ENCODE assay signal across 8 mouse cellular contexts in genomic region chr11:94936851-94937295, GRCm38 (mm10). TPM values are rescaled to one million over a fixed set of nuclear protein-coding genes. Genes with fewer than 3 reads are reported as not detected.
A peak's percentile ranks its signal among the peaks of the same experiment; 100 is the strongest.
DNase-seq lines count a peak whose midpoint lies in the region; ATAC-seq and TF ChIP-seq lines count a peak whose summit lies in the region.

No protein-coding gene starts in this region.

- no peaks in the 10 kb centered on the region for H3K4me1 ChIP-seq in cerebellum, adult 2 months (ENCODE audit: control insufficient read depth, insufficient read depth, low read length)
- H3K4me1 ChIP-seq in lung, embryonic 14.5 days (ENCODE audit: insufficient read depth) = peaks cover 21% of the 10 kb centered on the region; the same call in 1 of the 2 replicates
- peaks cover 38% of the 10 kb centered on the region for H3K4me1 ChIP-seq in olfactory bulb, adult 2 months (ENCODE audit: control insufficient read depth, insufficient read depth, low read length)

- WGBS in cerebellum, adult 2 months = 1% methylated on average over 17 of the region's 17 CpGs
- under 1% methylated on average over 17 of the region's 17 CpGs for WGBS in lung, embryonic 14.5 days
- under 1% methylated on average over 17 of the region's 17 CpGs for WGBS in olfactory bulb, adult 2 months

- peak overlapping the region; percentile 86 for H3K9ac ChIP-seq in lung, embryonic 14.5 days

- H3K27me3 ChIP-seq in cerebellum, adult 2 months (ENCODE audit: control insufficient read depth, insufficient read depth, low read length) = no peaks in the 10 kb centered on the region
- no peaks in the 10 kb centered on the region; the same call in 1 of the 2 replicates for H3K27me3 ChIP-seq in lung, embryonic 14.5 days (ENCODE audit: insufficient read depth, low read length)

- no peak for TF ChIP-seq POLR2A in cerebellum, adult 2 months (IDR thresholded peaks at IDR 0.05; ENCODE audit: borderline replicate concordance, insufficient read depth, low read length)
- no peak for TF ChIP-seq POLR2A in olfactory bulb, adult 2 months (IDR thresholded peaks at IDR 0.05; ENCODE audit: insufficient read depth, low read depth, low read length)

- H3K9me3 ChIP-seq in lung, embryonic 14.5 days (ENCODE audit: low read depth, low read length) = no peaks in the 10 kb centered on the region

- H3K4me3 ChIP-seq in cerebellum, adult 2 months (replicated peaks; ENCODE audit: insufficient read depth, low read depth, low read length) = peak overlapping the region; percentile 24
- peak overlapping the region; percentile 55 for H3K4me3 ChIP-seq in lung, embryonic 14.5 days (ENCODE audit: low read depth, low read length)
- no peak overlapping the region; the same call in 1 of the 2 replicates for H3K4me3 ChIP-seq in olfactory bulb, adult 2 months (ENCODE audit: insufficient read depth, low read depth, low read length)

- peak overlapping the region; percentile 70 for H3K4me2 ChIP-seq in lung, embryonic 14.5 days

- TF ChIP-seq CTCF in cerebellum, adult 2 months (IDR thresholded peaks at IDR 0.05; ENCODE audit: borderline replicate concordance, insufficient read depth, low read depth, low read length) = peak; percentile 95
- TF ChIP-seq CTCF in lung, embryonic 14.5 days (IDR thresholded peaks at IDR 0.05; ENCODE audit: low read depth) = peak; percentile 97
- TF ChIP-seq CTCF in olfactory bulb, adult 2 months (IDR thresholded peaks at IDR 0.05; ENCODE audit: insufficient read depth, low read depth, low read length) = peak; percentile 100

- H3K36me3 ChIP-seq in lung, embryonic 14.5 days (ENCODE audit: insufficient read depth) = peaks cover 41% of the 10 kb centered on the region

- DNase-seq in MN1 (ENCODE audit: low spot score) = peak; percentile 90
- DNase-seq in cerebellum, adult 2 months = peak; percentile 80 to 89
- DNase-seq in forelimb bud, embryonic 11.5 days (ENCODE audit: low read depth, low spot score) = peak; percentile 95
- DNase-seq in layer of hippocampus, adult 8-10 months (ENCODE audit: low spot score in 2 of 2) = peak; percentile 80 to 87
- peak; percentile 99 for DNase-seq in lung, embryonic 14.5 days
- DNase-seq in thymus, adult 18-20 months = peak; percentile 47 to 66

- peak; percentile 82 to 88 for ATAC-seq in hematopoietic stem cell, adult 5-6 weeks (replicated peaks in 1 of 2; ENCODE audit: insufficient read depth in 1 of 2, low FRiP score in 2 of 2, low TSS enrichment in 1 of 2, low read depth in 1 of 2, poor library complexity in 2 of 2, severe bottlenecking in 2 of 2)
- peak; percentile 85 for ATAC-seq in lung, embryonic 14.5 days (ENCODE audit: insufficient read depth)

- H3K27ac ChIP-seq in cerebellum, adult 2 months (ENCODE audit: insufficient read depth, low read length) = no peak overlapping the region
- peak overlapping the region; percentile 96 for H3K27ac ChIP-seq in lung, embryonic 14.5 days (ENCODE audit: low read depth)
- no peak overlapping the region for H3K27ac ChIP-seq in olfactory bulb, adult 2 months (ENCODE audit: insufficient read depth, low read depth, low read length)

RNA-seq across cellular contexts. Expression of gene Col1a1, which starts 0.8 kb away (rescaled TPM):
- 4.5 and 5.5 TPM in 2 replicates for polyA plus RNA-seq in cerebellum, adult 2 months (2012; rRNA removed)
- not detected in 2 replicates for total RNA-seq in hematopoietic stem cell, adult 5-6 weeks (2017)
- 1 to 10 TPM; 6.6 to 7.8 (median 7.3) TPM for total RNA-seq in layer of hippocampus, adult 8-10 months (2022)
- polyA plus RNA-seq in lung, embryonic 14.5 days (2014; fragmentation: Nextera tagmentation; extraction: Ambion mirVana) = 1,035 and 1,062 TPM in 2 replicates
- polyA plus RNA-seq in olfactory bulb, adult 2 months (2012; ENCODE audit: insufficient read depth, insufficient read length, low replicate concordance, missing spikeins) = not detected in 2 replicates

RNA-seq across cellular contexts. Expression of gene Hils1, which starts 30.5 kb away (rescaled TPM):
- not detected in 2 replicates for polyA plus RNA-seq in cerebellum, adult 2 months (2012; rRNA removed)
- total RNA-seq in hematopoietic stem cell, adult 5-6 weeks (2017) = not detected in 2 replicates
- total RNA-seq in layer of hippocampus, adult 8-10 months (2022) = not detected
- polyA plus RNA-seq in lung, embryonic 14.5 days (2014; fragmentation: Nextera tagmentation; extraction: Ambion mirVana) = not detected in 2 replicates
- polyA plus RNA-seq in olfactory bulb, adult 2 months (2012; ENCODE audit: insufficient read depth, insufficient read length, low replicate concordance, missing spikeins) = not detected in 2 replicates

RNA-seq across cellular contexts. Expression of gene Sgca, which starts 39.3 kb away (rescaled TPM):
- polyA plus RNA-seq in cerebellum, adult 2 months (2012; rRNA removed) = 1.9 and 3.9 TPM in 2 replicates
- not detected in 2 replicates for total RNA-seq in hematopoietic stem cell, adult 5-6 weeks (2017)
- under 1 TPM in 2 of 4 experiments, not detected in 2; 0.23 to 0.56 TPM for total RNA-seq in layer of hippocampus, adult 8-10 months (2022)
- polyA plus RNA-seq in lung, embryonic 14.5 days (2014; fragmentation: Nextera tagmentation; extraction: Ambion mirVana) = 0.35 TPM in 1 of 2 replicates, not detected in the other
- not detected in 2 replicates for polyA plus RNA-seq in olfactory bulb, adult 2 months (2012; ENCODE audit: insufficient read depth, insufficient read length, low replicate concordance, missing spikeins)

RNA-seq across cellular contexts. Expression of gene Ppp1r9b, which starts 54.0 kb away (rescaled TPM):
- 149 and 153 TPM in 2 replicates for polyA plus RNA-seq in cerebellum, adult 2 months (2012; rRNA removed)
- 159 and 240 TPM in 2 replicates for total RNA-seq in hematopoietic stem cell, adult 5-6 weeks (2017)
- total RNA-seq in layer of hippocampus, adult 8-10 months (2022) = 100 to 1,000 TPM; 819 to 832 (median 829) TPM
- polyA plus RNA-seq in lung, embryonic 14.5 days (2014; fragmentation: Nextera tagmentation; extraction: Ambion mirVana) = 13.0 and 14.3 TPM in 2 replicates
- 129 TPM in 1 of 2 replicates, not detected in the other for polyA plus RNA-seq in olfactory bulb, adult 2 months (2012; ENCODE audit: insufficient read depth, insufficient read length, low replicate concordance, missing spikeins)

Comparison
In these comparisons a context has a peak if more than half of its experiments do, and no peak if none do; other contexts are left out.
1. RNA of gene Col1a1, which starts 0.8 kb away (polyA plus RNA-seq): 1,035 to 1,062 TPM in lung, embryonic 14.5 days; 4.5 to 5.5 TPM in cerebellum, adult 2 months and not detected in olfactory bulb, adult 2 months; every median in the first group is over 100 times any median in the second.
2. Peak in every context shown above with its lines, with median percentiles within 50 percentile points of each other: DNase-seq and CTCF ChIP-seq.